Mouse (Mus musculus): ENCODE measurements around the gene Pomp. TPM values are rescaled to one million over a fixed set of nuclear protein-coding genes. Genes with fewer than 3 reads are reported as not detected.

Pomp gene
- polyA plus RNA-seq, 1 experiment, result 1,212 TPM

DNA sequence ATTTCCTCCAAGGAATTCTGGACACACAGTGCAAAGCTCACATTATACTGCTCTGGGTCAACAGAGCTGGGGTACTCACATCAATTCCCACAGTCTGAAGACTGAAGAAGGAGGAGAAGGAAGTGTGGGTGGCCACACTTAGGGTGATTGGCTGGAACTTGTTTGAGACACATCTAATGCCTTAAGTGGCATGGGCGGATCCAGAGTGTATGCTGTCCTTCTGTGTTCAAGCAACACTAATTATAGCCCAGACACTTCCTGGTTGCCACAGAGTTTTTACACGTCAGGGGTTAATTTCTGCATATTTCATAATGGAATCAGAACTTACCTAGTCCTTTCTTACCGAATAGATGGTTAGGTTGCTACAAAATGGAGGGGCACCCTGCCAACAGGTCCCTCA lies 14.9 kb upstream of the Pomp start:
- TF ChIP-seq POLR2A (IDR thresholded peaks at IDR 0.05; ENCODE audit: insufficient read depth, low read depth, low read length) (no peak), CTCF (IDR thresholded peaks at IDR 0.05; ENCODE audit: insufficient read depth, low read depth, low read length) (no peak)
- 41% methylated on average over 3 of the region's 3 CpGs for WGBS
- no peak overlapping the region for H3K27ac ChIP-seq (ENCODE audit: insufficient read depth, low read depth, low read length)
- no peak overlapping the region for H3K4me3 ChIP-seq (ENCODE audit: insufficient read depth, low read depth, low read length)
- H3K4me1 ChIP-seq (ENCODE audit: control insufficient read depth, insufficient read depth, low read length), result peaks cover 2% of the 10 kb centered on the region; the same call in 1 of the 2 replicates

- Histone ChIP-seq H3K27ac (ENCODE audit: insufficient read depth, low read depth, low read length) (no peak overlapping the region), H3K4me3 (ENCODE audit: insufficient read depth, low read depth, low read length) (no peak overlapping the region), H3K4me1 (ENCODE audit: control insufficient read depth, insufficient read depth, low read length) (peaks cover 9% of the 10 kb centered on the region)
- no peak for TF ChIP-seq POLR2A (IDR thresholded peaks at IDR 0.05; ENCODE audit: insufficient read depth, low read depth, low read length)
- no peak for TF ChIP-seq CTCF (IDR thresholded peaks at IDR 0.05; ENCODE audit: insufficient read depth, low read depth, low read length)
- 36% methylated on average over 5 of the region's 5 CpGs for WGBS
Measured at GRCm38 (mm10) chr5:147847361-147847760, 12.9 kb upstream of the Pomp start.

DNA sequence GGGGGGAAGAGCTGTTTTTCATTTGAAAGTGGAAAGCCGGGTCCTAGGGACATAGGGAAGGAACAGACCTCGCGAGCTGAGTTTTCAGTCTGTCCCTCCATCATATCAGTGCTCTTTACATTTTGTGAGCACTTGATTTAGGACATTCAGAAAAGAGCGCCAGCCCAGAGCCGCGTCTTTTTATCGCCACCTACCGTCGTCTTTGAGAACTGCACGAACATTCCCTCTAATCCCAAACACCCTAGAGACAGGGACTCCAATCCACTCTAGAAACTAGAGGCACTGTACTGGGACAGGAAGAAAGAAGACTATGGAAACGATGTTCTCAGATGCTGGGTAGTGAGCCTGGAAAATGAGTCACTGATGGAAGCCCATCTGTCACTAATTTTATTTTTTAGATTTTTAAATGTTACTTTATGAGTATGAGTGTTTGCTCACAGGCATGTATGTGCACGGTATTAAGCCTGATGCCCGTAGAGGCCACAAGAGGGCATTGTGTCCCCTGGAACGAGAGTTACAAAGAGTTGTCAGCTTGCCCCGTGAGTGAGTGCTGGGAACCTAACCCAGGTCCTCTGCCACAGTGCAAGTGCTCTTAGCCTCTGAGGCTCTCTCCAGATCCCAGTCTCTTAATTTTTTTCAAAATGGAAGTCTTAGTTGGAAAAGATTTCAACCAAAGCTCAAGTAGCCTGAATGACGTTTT lies 11.9 kb upstream of the Pomp start:
- 21% methylated on average over 16 of the region's 16 CpGs for WGBS
- no peak overlapping the region for H3K27ac ChIP-seq (ENCODE audit: insufficient read depth, low read depth, low read length)

DNA sequence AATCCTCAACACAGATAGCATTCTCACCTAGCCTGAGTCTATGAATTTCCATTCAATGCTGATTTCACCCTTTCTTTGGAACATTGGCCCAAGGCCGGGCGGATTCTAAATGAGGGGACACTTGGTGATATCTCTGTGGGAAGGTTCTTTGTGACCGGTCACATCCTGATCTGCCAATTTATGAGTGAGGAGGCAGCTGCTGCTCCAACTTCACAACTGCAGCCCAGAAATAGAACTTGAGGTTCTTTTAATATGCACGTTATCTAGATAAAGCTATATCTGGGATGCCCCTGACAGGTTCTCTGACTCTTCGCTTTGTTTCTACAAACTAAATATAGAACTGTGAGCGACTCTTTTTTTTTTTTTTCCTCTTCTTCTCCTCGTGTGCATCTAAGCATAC lies 10.1 kb upstream of the Pomp start:
- peaks cover 9% of the 10 kb centered on the region for H3K4me1 ChIP-seq (ENCODE audit: control insufficient read depth, insufficient read depth, low read length)
- no peak overlapping the region for H3K27ac ChIP-seq (ENCODE audit: insufficient read depth, low read depth, low read length)
- 29% methylated on average over 7 of the region's 7 CpGs for WGBS
- no peak for TF ChIP-seq POLR2A (IDR thresholded peaks at IDR 0.05; ENCODE audit: insufficient read depth, low read depth, low read length)
- TF ChIP-seq CTCF (IDR thresholded peaks at IDR 0.05; ENCODE audit: insufficient read depth, low read depth, low read length), result no peak
- H3K4me3 ChIP-seq (ENCODE audit: insufficient read depth, low read depth, low read length), result no peak overlapping the region

More for the DNA sequence above, 11.9 kb upstream of the Pomp start:
- Histone ChIP-seq H3K4me3 (ENCODE audit: insufficient read depth, low read depth, low read length) (no peak overlapping the region), H3K4me1 (ENCODE audit: control insufficient read depth, insufficient read depth, low read length) (peaks cover 9% of the 10 kb centered on the region)
- TF ChIP-seq CTCF (IDR thresholded peaks at IDR 0.05; ENCODE audit: insufficient read depth, low read depth, low read length) (peak; percentile 46), POLR2A (IDR thresholded peaks at IDR 0.05; ENCODE audit: insufficient read depth, low read depth, low read length) (no peak)

DNA sequence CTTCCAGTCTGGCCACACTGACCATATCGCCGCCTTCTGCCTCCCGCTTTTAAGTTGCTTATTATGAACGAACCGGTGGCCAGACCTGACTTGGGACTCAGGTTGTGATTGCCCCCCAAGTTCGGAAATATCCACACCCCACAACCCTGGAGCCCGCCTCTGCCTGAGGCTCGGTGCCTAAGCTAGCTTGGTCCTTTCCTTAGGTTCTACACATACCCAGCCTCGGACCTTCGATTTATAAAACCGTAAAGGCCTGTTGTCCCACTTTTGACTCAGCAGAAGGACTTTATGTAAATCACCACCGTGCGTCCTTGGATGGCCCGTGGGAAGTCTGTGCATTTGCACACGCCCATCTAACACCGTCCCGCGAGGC lies 199 bp upstream of the Pomp start:
- H3K4me3 ChIP-seq (ENCODE audit: insufficient read depth, low read depth, low read length), result peak overlapping the region; percentile 93
- 1% methylated on average over 18 of the region's 18 CpGs for WGBS
- no peak for TF ChIP-seq CTCF (IDR thresholded peaks at IDR 0.05; ENCODE audit: insufficient read depth, low read depth, low read length)
- H3K4me1 ChIP-seq (ENCODE audit: control insufficient read depth, insufficient read depth, low read length), result peaks cover 14% of the 10 kb centered on the region
- peak overlapping the region; percentile 83 for H3K27ac ChIP-seq (ENCODE audit: insufficient read depth, low read depth, low read length)

DNA sequence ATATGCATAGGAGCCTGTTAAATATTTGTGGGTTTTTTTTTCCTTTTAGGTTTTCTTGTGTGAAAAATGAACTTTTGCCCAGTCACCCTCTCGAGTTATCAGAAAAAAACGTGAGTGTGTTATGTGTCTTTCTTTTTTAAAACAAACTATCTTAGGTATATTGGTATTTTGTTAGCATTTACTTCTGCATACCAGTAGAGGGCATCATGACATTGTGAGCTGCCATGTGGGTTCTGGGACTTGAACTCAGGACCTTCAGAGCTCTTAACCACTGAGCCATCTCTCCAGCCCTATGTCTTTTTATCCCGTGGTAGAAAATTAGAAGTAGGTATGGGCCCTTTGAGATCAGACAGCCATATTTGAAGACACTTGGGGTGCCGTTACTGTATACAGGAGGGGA lies 8.4 kb downstream of the Pomp start:
- Histone ChIP-seq H3K4me3 (ENCODE audit: insufficient read depth, low read depth, low read length) (no peak overlapping the region), H3K27ac (ENCODE audit: insufficient read depth, low read depth, low read length) (no peak overlapping the region), H3K4me1 (ENCODE audit: control insufficient read depth, insufficient read depth, low read length) (peaks cover 2% of the 10 kb centered on the region; the same call in 1 of the 2 replicates)
- TF ChIP-seq CTCF (IDR thresholded peaks at IDR 0.05; ENCODE audit: insufficient read depth, low read depth, low read length) (no peak), POLR2A (IDR thresholded peaks at IDR 0.05; ENCODE audit: insufficient read depth, low read depth, low read length) (no peak)
- WGBS, result 94% methylated on average over 4 of the region's 4 CpGs

- no peak for TF ChIP-seq POLR2A (IDR thresholded peaks at IDR 0.05; ENCODE audit: insufficient read depth, low read depth, low read length)
- TF ChIP-seq CTCF (IDR thresholded peaks at IDR 0.05; ENCODE audit: insufficient read depth, low read depth, low read length), result no peak
- Histone ChIP-seq H3K4me1 (ENCODE audit: control insufficient read depth, insufficient read depth, low read length) (no peaks in the 10 kb centered on the region), H3K4me3 (ENCODE audit: insufficient read depth, low read depth, low read length) (no peak overlapping the region), H3K27ac (ENCODE audit: insufficient read depth, low read depth, low read length) (no peak overlapping the region)
- WGBS, result 87% methylated on average over 6 of the region's 6 CpGs
Measured at GRCm38 (mm10) chr5:147869568-147869967, 9.3 kb downstream of the Pomp start.

DNA sequence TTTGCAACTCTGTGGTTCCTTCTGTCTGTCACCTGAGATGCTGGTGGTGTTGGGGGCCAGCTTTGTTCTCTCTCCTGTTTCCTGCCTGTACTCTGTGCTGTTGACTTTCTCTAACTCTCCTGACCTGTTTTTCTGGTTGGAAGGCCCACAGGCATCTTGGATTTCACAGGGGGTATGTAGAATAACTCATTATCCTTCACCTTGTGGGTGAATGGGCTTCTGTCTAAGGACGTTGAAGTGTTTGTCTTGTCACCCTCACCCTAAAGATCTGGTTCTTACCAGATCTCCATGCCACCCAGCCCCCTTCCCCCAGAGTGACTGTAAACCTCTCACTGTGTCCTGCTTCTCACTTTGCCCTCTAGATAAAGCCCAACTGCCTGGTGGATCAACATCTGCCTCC lies 10.0 kb downstream of the Pomp start:
- H3K27ac ChIP-seq (ENCODE audit: insufficient read depth, low read depth, low read length), result no peak overlapping the region
- WGBS, result 95% methylated on average over 1 of the region's 1 CpGs
- no peak for TF ChIP-seq CTCF (IDR thresholded peaks at IDR 0.05; ENCODE audit: insufficient read depth, low read depth, low read length)
- TF ChIP-seq POLR2A (IDR thresholded peaks at IDR 0.05; ENCODE audit: insufficient read depth, low read depth, low read length), result no peak
- H3K4me3 ChIP-seq (ENCODE audit: insufficient read depth, low read depth, low read length), result no peak overlapping the region
- H3K4me1 ChIP-seq (ENCODE audit: control insufficient read depth, insufficient read depth, low read length), result no peaks in the 10 kb centered on the region

DNA sequence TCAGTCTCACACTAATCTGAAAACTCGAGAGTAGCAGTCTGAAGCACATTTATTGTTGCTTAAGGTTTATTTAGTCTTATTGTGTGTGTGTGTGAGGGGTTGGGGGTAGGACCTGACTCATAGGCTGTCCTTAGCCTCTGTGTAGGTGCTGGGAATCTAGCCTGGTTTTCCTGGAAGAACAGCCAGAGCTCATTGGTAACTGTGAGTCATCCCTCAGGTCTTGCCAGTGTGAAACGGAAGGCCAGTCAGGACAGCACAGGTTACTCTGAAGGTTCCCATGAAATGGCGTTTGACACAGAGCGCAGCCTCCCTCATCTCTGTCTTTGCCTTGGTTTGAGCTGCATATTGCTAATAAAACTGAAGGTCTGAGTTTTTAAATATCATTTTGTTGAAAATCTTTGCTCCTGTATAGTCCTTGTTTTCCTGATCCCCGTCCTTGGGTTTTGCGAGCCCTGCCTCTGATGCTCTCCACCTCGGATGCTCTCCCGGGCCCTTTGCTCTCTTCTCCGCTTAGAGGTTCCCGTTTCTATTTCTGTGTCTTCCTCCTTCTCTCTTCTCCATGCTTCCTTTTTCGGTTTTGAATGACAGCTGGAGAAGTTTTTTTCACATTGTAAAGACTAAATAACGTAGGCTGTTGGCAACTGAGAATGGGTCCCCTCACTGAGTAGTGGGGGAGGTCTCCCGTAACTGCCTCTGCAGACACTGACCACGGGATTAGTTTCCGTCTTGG lies 11.0 kb downstream of the Pomp start:
- TF ChIP-seq POLR2A (IDR thresholded peaks at IDR 0.05; ENCODE audit: insufficient read depth, low read depth, low read length), result no peak
- TF ChIP-seq CTCF (IDR thresholded peaks at IDR 0.05; ENCODE audit: insufficient read depth, low read depth, low read length), result no peak
- Histone ChIP-seq H3K4me1 (ENCODE audit: control insufficient read depth, insufficient read depth, low read length) (no peaks in the 10 kb centered on the region), H3K27ac (ENCODE audit: insufficient read depth, low read depth, low read length) (no peak overlapping the region), H3K4me3 (ENCODE audit: insufficient read depth, low read depth, low read length) (no peak overlapping the region)
- 85% methylated on average over 15 of the region's 15 CpGs for WGBS

Data from olfactory bulb, adult 2 months (tissue).